Mouse (Mus musculus) embryonic facial prominence, embryonic 15.5 days (tissue): ENCODE results near the gene N4bp1. TPM values are rescaled to one million over a fixed set of nuclear protein-coding genes. Genes with fewer than 3 reads are reported as not detected.

Experiments
- ATAC-seq: fragments of 200-750 bp; cut with Nextera tagmentation; 2 replicates; pipeline ENCODE4 v1.8.0; 2017; ENCODE audit warnings: low read depth, moderate TSS enrichment; ENCODE audit not compliant: insufficient number of reproducible peaks, low FRiP score, low TSS enrichment
- H3K27ac ChIP-seq: fragments of 300-500 bp; sonication (generic); replicated peaks from 2 replicates; pipeline ENCODE4 v1.5.1; 2015; ENCODE audit warnings: mild to moderate bottlenecking, inconsistent platforms
- H3K27me3 ChIP-seq: fragments of 300-500 bp; sonication (generic); 2 replicates; pipeline ENCODE4 v1.6.1; 2015; ENCODE audit warnings: inconsistent platforms
- H3K36me3 ChIP-seq: fragments of 300-500 bp; sonication (generic); 2 replicates; pipeline ENCODE4 v1.6.1; 2015; ENCODE audit warnings: mild to moderate bottlenecking, inconsistent platforms
- H3K4me1 ChIP-seq: fragments of 300-500 bp; sonication (generic); 2 replicates; pipeline ENCODE4 v1.6.1; 2015; ENCODE audit warnings: inconsistent platforms
- H3K4me2 ChIP-seq: fragments of 300-500 bp; sonication (generic); replicated peaks from 2 replicates; pipeline ENCODE4 v1.6.1; 2015; ENCODE audit warnings: mild to moderate bottlenecking, inconsistent platforms
- H3K4me3 ChIP-seq: fragments of 300-500 bp; sonication (generic); replicated peaks from 2 replicates; pipeline ENCODE4 v1.5.1; 2015; ENCODE audit warnings: mild to moderate bottlenecking, inconsistent platforms
- H3K9ac ChIP-seq: fragments of 300-500 bp; sonication (generic); 2 replicates; pipeline ENCODE4 v1.6.1; 2015; ENCODE audit warnings: inconsistent platforms
- H3K9me3 ChIP-seq: fragments of 300-500 bp; sonication (generic); replicated peaks from 2 replicates; pipeline ENCODE4 v1.6.1; 2016; ENCODE audit warnings: inconsistent platforms
- WGBS: fragments of 180-500 bp; shearing (Covaris S2); methylation state at CpG from one replicate; pipeline ENCODE4 v1.1.7; 2015; 5-methylcytosine and 5-hydroxymethylcytosine counted together
- polyA plus RNA-seq: library from polyadenylated mRNA; unstranded; fragments of >200 nt; fragmentation: Nextera tagmentation; extraction: Ambion mirVana; gene quantifications from 2 replicates; pipeline ENCODE4 v1.2.1, GENCODE M21; 2015

N4bp1 gene
- polyA plus RNA-seq, 1 experiment from 2014 or later, result 9.7 TPM

DNA sequence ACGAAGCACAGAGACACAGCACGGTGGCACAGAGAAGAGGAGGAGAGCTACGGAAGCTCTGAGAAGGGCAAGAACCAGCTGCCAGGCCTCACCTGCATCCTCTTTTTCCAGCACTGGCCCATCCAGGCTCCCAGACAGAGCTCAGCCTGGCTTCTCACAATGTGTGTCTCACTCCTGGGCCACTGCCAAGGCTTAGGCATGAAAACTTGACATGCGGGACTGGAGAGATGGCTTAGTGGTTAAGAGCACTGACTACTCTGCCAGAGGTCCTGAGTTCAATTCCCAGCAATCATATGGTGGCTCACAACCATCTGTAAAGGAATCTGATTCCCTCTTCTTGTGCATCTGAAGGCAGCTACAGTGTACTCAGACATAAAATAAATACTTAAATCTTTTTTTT is 34.2 kb upstream of the N4bp1 start:
- ATAC-seq, result no peak
- no peaks in the 10 kb centered on the region for H3K4me1 ChIP-seq
- no peak overlapping the region for H3K4me2 ChIP-seq
- H3K27me3 ChIP-seq, result no peaks in the 10 kb centered on the region
- no peaks in the 10 kb centered on the region for H3K36me3 ChIP-seq
- H3K27ac ChIP-seq, result no peak overlapping the region
- no peak overlapping the region for H3K9ac ChIP-seq
- no peak overlapping the region for H3K4me3 ChIP-seq
- 64% methylated on average over 4 of the region's 4 CpGs for WGBS
- no peaks in the 10 kb centered on the region for H3K9me3 ChIP-seq

DNA sequence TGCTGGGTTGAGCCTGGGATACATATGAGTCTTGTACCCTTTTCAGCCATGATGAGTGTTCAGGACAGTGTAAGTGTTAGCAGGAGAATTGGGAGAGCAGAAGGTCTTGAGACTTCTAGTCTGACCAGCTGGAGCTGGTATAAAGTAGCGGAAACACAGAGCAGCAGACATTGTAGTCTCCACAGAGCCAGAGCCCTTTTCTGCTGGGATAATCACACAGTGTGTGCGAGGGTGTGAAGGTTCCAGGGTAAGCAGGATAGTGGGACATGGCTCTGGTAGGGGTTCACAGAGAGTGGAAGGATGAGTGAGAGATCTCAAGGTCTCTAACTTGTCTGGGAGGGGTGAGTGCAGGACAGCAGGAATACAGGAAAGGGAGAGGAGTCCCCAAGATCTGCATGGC is 33.0 kb upstream of the N4bp1 start:
- Histone ChIP-seq H3K27me3 (no peaks in the 10 kb centered on the region), H3K27ac (no peak overlapping the region), H3K4me3 (no peak overlapping the region), H3K9me3 (no peaks in the 10 kb centered on the region), H3K4me1 (no peaks in the 10 kb centered on the region), H3K4me2 (no peak overlapping the region), H3K36me3 (no peaks in the 10 kb centered on the region), H3K9ac (no peak overlapping the region)
- no peak for ATAC-seq
- WGBS, result 87% methylated on average over 2 of the region's 2 CpGs

DNA sequence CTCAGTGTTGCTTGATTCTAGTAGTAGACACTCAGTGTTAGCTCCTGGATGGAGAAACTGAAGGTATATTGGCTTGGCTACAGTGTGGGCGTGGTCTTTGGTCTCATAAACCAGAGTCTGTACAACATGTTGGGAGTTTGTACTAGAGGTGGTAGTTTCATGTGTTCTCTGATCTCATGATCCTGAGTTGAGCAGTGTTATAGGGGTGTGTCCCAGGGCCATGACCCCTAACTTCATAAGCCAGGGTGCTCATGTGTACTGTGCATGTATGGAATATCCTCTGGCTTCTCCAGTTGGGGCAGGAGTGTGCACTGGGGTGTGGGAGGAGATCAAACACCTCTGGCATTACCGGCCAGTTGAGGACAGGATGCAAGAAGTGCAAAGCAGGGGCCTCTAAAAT is 32.6 kb upstream of the N4bp1 start:
- Histone ChIP-seq H3K4me1 (no peaks in the 10 kb centered on the region), H3K4me3 (no peak overlapping the region), H3K9ac (no peak overlapping the region), H3K4me2 (no peak overlapping the region), H3K27me3 (no peaks in the 10 kb centered on the region), H3K9me3 (no peaks in the 10 kb centered on the region), H3K27ac (no peak overlapping the region), H3K36me3 (no peaks in the 10 kb centered on the region)
- 87% methylated on average over 2 of the region's 2 CpGs for WGBS
- ATAC-seq, result no peak

DNA sequence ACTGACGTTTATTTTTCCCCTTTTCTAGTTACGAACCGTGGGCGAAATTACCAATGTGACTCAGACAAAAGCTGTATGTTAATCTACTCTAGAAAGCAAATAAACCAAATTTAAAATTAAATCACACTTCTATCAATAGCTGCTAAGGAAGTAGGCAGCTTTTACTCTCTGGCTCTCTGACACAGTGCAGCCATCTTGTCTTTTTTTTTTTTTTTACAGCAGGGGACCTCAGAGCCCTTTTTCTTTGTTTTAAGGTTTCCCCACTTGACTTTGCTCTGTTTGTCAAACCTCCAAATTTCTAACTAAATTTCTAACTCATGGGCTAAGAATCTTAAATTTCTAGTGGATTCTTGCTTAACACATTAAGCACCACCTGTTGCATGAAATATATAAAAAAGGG is 31.3 kb upstream of the N4bp1 start:
- Histone ChIP-seq H3K9ac (no peak overlapping the region), H3K27ac (no peak overlapping the region)
- WGBS, result 77% methylated on average over 4 of the region's 4 CpGs

DNA sequence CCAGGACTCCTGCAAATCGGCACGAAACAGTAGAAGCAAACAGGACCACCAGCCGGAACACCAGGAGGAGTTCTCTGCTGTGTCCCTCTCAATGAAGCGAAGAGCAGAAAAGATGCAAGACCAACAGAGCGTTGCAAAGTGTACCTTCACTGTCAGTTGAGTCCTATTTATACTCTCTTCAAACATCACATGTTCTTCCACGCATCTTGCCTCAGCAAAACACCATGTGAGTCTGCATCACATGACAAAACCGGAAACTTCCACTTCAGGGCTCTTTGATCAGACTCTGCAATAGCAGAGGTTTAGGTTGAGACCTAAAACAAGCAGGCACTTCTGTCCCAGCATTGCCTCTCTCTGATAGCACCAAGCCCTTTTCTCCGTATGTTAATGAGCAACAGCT is 26.1 kb upstream of the N4bp1 start:
- Histone ChIP-seq H3K4me1 (no peaks in the 10 kb centered on the region), H3K27me3 (no peaks in the 10 kb centered on the region), H3K9ac (no peak overlapping the region), H3K36me3 (no peaks in the 10 kb centered on the region), H3K4me2 (no peak overlapping the region), H3K27ac (no peak overlapping the region), H3K9me3 (no peaks in the 10 kb centered on the region; the same call in 1 of the 2 replicates), H3K4me3 (no peak overlapping the region)
- 78% methylated on average over 8 of the region's 8 CpGs for WGBS
- no peak for ATAC-seq

More for the DNA sequence above, 31.3 kb upstream of the N4bp1 start:
- H3K36me3 ChIP-seq, result no peaks in the 10 kb centered on the region
- H3K4me3 ChIP-seq, result no peak overlapping the region
- H3K4me1 ChIP-seq, result no peaks in the 10 kb centered on the region
- H3K27me3 ChIP-seq, result no peaks in the 10 kb centered on the region
- no peak for ATAC-seq
- no peak overlapping the region for H3K4me2 ChIP-seq
- no peaks in the 10 kb centered on the region for H3K9me3 ChIP-seq

DNA sequence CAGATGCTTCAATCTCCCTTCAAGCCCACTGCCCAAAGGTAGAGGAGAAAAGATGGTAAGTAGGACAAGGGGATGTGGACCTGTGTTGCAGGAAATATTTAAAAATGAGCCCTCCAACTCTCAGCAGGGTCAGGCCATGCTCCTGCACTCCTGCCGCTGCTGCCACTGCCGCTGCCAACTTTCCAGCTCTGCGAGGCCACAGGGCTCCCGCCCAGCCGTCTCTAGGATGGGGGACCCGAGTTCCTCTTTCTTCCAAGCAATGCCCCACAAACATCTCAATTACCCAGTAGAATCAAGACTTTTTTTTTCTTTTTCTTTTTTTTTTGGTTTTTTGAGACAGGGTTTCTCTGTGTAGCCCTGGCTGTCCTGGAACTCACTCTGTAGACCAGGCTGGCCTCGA is 25.2 kb upstream of the N4bp1 start:
- Histone ChIP-seq H3K27me3 (no peaks in the 10 kb centered on the region), H3K27ac (no peak overlapping the region), H3K9ac (no peak overlapping the region), H3K4me3 (no peak overlapping the region), H3K4me1 (no peaks in the 10 kb centered on the region), H3K36me3 (no peaks in the 10 kb centered on the region), H3K9me3 (no peaks in the 10 kb centered on the region; the same call in 1 of the 2 replicates), H3K4me2 (no peak overlapping the region)
- ATAC-seq, result no peak
- WGBS, result 78% methylated on average over 7 of the region's 7 CpGs

DNA sequence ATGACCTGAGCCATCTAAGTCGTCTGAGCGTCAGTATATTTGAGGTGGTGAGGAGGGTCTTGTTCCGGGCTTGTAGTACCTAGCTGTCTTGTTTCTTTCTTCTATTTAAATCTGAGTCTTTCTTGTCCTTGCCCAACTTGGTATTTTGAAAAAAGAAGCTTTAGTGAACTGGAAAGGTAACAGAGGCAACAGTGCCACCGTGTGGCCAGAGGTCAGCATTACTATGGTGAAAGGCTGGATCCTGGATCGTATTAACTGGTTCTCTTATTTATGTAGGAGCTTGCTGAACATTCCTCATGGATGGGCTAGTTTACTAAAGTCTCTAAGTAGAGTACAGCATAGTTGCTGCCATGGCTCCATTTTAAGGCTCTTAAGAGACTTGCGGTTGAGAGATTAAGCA is 23.5 kb upstream of the N4bp1 start:
- Histone ChIP-seq H3K4me3 (no peak overlapping the region), H3K9me3 (no peaks in the 10 kb centered on the region; the same call in 1 of the 2 replicates), H3K36me3 (no peaks in the 10 kb centered on the region), H3K4me2 (no peak overlapping the region), H3K9ac (no peak overlapping the region), H3K27me3 (0 out of 2 replicates have a peak, but pooled peaks cover 3% of the 10 kb centered on the region), H3K4me1 (no peaks in the 10 kb centered on the region), H3K27ac (no peak overlapping the region)
- WGBS, result 16% methylated on average over 6 of the region's 6 CpGs
- ATAC-seq, result no peak

DNA sequence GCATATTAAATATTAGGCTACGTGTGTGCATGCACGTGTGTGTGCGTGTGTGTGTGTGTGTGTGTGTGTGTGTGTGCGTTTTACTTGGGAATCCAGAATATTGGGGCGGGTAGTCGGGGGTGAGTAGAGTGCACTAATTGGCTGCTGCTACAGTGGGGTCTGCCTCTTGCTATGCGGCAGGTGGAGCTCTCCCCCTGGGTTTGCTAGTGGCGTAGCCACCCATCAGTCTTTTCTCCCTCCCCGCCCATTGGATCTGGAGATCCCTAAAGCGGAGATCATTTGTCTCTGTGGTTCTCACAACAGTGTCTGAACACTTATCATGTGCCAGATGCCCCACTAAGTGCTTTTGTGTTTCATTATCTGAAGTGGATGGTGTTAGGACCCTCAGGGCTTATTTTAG is 19.9 kb upstream of the N4bp1 start:
- 76% methylated on average over 10 of the region's 10 CpGs for WGBS
- ATAC-seq, result no peak

DNA sequence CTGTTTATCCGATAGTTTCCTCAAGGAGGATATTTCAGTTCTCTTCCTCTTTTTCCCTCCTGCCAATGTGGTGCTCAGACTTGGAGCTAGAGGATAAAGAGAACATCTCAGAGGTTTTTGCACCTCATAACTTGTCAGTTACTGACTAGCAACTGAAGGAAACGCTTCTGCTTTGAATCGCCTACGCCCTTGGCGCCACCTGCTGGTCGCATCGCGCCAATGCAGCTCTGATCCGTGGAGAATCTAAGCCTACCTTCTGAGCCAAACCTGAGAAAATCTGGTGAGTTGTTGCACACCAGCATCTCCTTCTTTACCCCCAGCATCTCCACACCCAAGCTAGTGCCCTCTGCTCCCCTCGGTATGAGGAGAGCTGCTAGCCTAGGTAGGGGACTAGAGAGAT is 18.0 kb upstream of the N4bp1 start:
- Histone ChIP-seq H3K36me3 (no peaks in the 10 kb centered on the region), H3K27me3 (0 out of 2 replicates have a peak, but pooled peaks cover 3% of the 10 kb centered on the region), H3K27ac (no peak overlapping the region), H3K9ac (no peak overlapping the region), H3K4me3 (no peak overlapping the region), H3K4me1 (no peaks in the 10 kb centered on the region), H3K9me3 (no peaks in the 10 kb centered on the region; the same call in 1 of the 2 replicates), H3K4me2 (no peak overlapping the region)
- no peak for ATAC-seq
- WGBS, result 6% methylated on average over 10 of the region's 10 CpGs

More for the DNA sequence above, 19.9 kb upstream of the N4bp1 start:
- no peak overlapping the region for H3K4me2 ChIP-seq
- no peak overlapping the region for H3K4me3 ChIP-seq
- H3K9me3 ChIP-seq, result no peaks in the 10 kb centered on the region; the same call in 1 of the 2 replicates
- H3K36me3 ChIP-seq, result no peaks in the 10 kb centered on the region
- no peak overlapping the region for H3K9ac ChIP-seq
- no peaks in the 10 kb centered on the region for H3K4me1 ChIP-seq
- H3K27me3 ChIP-seq, result 0 out of 2 replicates have a peak, but pooled peaks cover 3% of the 10 kb centered on the region
- no peak overlapping the region for H3K27ac ChIP-seq

DNA sequence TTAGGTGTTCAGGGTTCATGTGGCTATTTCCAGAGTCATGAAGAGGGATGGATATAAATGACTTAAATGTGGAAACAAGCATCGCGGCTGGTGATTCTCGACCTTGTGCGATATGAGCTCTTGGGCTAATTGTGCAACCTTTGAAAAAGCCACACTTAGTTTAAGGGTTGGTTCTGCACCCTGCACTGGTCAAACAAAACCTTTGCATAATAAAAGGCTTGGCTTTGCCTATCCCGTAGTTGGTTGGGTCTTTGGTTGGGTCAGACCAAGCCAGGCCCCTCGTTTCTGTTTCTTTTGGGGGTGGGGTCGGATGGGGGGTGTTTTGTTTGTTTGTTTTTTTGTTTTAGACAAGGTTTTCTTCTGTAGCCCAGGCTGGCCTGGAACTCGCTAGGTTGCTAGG is 17.6 kb upstream of the N4bp1 start:
- H3K36me3 ChIP-seq, result no peaks in the 10 kb centered on the region
- no peak for ATAC-seq
- no peak overlapping the region for H3K27ac ChIP-seq
- H3K4me1 ChIP-seq, result no peaks in the 10 kb centered on the region
- 0 out of 2 replicates have a peak, but pooled peaks cover 3% of the 10 kb centered on the region for H3K27me3 ChIP-seq
- no peaks in the 10 kb centered on the region; the same call in 1 of the 2 replicates for H3K9me3 ChIP-seq
- WGBS, result 81% methylated on average over 8 of the region's 8 CpGs
- H3K4me3 ChIP-seq, result no peak overlapping the region
- no peak overlapping the region for H3K4me2 ChIP-seq
- no peak overlapping the region for H3K9ac ChIP-seq

DNA sequence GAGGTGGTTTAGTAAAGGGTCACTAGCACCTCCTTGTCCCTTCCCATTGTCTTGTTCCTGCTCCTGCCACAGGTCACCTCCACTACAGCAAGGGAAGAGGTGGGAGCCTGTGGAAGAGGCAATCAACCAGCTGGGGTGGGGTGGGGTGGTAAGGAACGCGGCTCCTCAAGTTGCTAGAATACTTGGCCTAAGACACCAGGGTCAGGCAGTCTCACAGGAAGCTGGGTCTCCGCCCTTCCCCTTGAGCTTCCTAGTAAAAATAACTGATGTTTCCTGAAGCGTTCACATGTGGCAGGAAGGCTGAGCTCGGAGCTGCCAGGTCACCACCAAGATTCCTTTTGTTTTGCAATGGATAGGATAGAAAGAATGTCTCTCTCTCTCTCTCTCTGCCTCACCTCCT is 16.9 kb upstream of the N4bp1 start:
- Histone ChIP-seq H3K27ac (no peak overlapping the region), H3K4me2 (no peak overlapping the region), H3K4me1 (no peaks in the 10 kb centered on the region), H3K9ac (no peak overlapping the region), H3K27me3 (0 out of 2 replicates have a peak, but pooled peaks cover 3% of the 10 kb centered on the region), H3K4me3 (no peak overlapping the region), H3K36me3 (no peaks in the 10 kb centered on the region), H3K9me3 (no peaks in the 10 kb centered on the region; the same call in 1 of the 2 replicates)
- 43% methylated on average over 5 of the region's 5 CpGs for WGBS
- ATAC-seq, result no peak

DNA sequence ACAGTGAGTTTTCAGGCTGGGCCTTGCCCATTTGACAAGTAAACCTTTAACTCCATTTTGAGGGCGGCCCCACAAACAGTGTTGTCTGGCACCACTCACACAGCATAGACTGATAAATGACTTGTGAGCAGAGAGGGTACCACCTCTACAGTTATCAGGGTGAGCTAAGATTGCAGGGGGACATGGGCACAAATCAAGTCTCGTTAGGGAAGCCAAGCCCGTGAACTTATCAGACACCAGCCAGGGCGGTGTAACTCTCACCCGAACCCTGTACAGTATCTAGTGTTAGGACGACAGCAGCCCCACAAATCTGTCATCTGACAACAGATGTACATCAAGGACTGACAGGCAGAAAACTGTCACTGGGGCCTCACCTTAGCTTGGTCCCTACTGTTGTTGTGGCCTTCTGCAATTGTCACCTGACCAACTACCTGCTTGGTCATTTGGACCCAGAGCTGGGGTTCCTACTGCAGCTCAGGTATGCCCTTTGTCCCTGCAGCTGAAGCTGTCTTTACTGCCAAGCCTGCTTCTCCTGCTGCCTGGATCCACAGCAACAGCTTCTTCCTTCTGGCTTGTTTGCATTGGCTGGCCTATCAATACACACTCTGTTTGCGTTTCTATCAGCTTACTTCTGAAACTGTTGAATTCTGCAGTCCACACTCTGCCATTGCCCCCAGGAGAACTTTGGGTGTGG is 12.8 kb upstream of the N4bp1 start:
- no peaks in the 10 kb centered on the region for H3K4me1 ChIP-seq
- WGBS, result 76% methylated on average over 7 of the region's 7 CpGs
- H3K9me3 ChIP-seq, result no peaks in the 10 kb centered on the region
- no peak overlapping the region for H3K4me2 ChIP-seq
- no peaks in the 10 kb centered on the region for H3K27me3 ChIP-seq
- ATAC-seq, result no peak
- H3K9ac ChIP-seq, result no peak overlapping the region
- H3K4me3 ChIP-seq, result no peak overlapping the region
- H3K36me3 ChIP-seq, result no peaks in the 10 kb centered on the region
- H3K27ac ChIP-seq, result no peak overlapping the region
